Mouse (Mus musculus) megakaryocyte, adult 5-6 weeks (primary cell): ENCODE results near the gene Lancl2. TPM values are rescaled to one million over a fixed set of nuclear protein-coding genes. Genes with fewer than 3 reads are reported as not detected.

Experiments
- ATAC-seq: 2 replicates; pipeline ENCODE4 v1.8.0; 2016; ENCODE audit warnings: mild to moderate bottlenecking, inconsistent platforms; ENCODE audit not compliant: poor library complexity, severe bottlenecking
- total RNA-seq, 2 experiments: library from RNA; stranded (forward) in 1 of 2; stranded (reverse) in 1 of 2; fragments of 153-499, 151-499 nt in 1 of 2; fragments of 221-1000, 200-1000 nt in 1 of 2; gene quantifications; 2 replicates each; pipeline versions ENCODE4 v1.2.3 to v1.2.4; 2015 to 2017

Gene Lancl2
- total RNA-seq, 2 experiments from 2014 or later = 26.3 to 29.7 TPM

DNA sequence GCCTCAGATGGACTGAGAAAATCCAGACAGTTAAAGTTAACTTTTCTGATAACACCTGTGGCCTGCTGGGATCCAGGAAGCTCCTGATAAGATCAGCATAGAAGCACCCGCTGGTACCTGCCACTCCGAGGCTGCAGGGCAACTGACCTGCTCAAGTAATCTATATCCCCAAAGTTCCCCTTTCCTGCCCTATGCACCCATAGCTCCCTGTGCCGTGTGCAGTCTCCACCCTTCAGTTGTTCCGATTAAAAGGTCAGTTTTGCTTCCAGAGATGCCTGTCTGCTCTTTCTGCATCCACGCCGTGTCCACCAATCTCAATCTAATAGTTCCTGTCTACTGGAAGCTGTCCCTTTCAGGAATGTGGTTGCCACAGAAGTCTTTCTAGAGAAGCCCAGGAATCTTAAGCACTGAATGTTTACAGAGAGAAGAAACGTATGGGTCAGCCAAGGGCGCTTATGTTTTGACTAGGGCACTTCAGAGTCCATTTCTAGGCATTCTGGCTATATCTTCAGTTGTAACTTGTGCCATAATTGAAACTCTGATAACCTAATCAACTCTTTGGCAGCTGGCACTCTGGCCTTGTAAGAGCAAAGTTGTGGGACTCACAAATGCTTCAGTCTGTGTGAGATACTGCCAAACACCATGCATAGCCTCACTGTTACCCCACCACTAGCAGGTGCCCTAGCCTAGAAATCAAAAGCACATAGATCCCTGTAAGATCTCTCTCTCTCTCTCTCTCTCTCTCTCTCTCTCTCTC, 65.0 kb downstream of the Lancl2 start:
- ATAC-seq = peak; percentile 13; the same call in 1 of the 2 replicates

DNA sequence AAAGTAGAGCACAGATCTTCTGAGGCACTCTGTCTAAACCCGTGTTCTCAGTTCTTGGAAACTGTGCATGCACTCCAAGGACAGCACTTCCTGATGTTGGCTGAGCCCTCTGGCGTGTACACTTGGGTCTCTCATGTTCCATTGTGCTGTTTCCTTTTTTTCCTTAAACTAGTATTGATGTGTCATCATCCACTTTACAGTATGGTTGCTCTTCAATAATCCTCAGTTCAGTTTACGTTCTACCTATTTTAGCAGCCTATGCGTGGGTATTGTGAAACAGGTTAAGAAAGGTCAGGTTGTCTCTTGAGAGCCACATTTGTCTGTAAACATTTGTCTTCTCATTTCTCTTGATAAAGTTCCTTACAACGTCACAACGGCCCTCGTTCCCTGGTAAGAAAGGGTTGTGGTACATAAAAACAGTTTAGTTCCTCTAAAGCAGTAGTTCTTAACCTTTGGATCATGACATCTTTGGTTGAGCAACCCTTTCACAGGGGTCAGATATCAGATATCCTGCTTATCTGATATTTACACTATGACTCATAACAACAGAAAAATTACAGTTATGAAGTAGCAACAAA, 66.7 kb downstream of the Lancl2 start:
- ATAC-seq = peak; percentile 49

GRCm38 (mm10) chr6:57770467-57771190, 68.3 kb downstream of the Lancl2 start:
- ATAC-seq = peak; percentile 45

- peak; percentile 30 for ATAC-seq
Measured at GRCm38 (mm10) chr6:57773792-57774191, 71.5 kb downstream of the Lancl2 start.

- no peak for ATAC-seq
Measured at GRCm38 (mm10) chr6:57780359-57780758, 78.0 kb downstream of the Lancl2 start.

DNA sequence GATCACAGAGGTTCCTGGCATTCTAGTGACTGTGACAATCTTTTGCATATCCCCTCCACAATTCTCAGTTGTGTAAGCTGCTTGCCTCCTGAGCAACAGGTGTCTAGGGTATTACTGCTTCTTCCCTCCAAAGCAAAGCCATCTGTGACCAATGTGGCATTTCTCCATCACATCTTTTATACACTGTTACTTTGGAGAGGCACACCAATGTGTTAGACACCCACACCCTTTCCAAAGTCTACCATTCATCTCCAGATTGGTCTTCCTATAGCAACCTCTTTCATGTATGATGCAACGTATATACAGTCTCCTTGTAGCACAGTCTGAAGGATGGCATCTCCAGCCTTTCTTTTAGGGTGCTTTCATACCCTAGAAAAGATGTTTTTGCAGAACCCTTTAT, 80.3 kb downstream of the Lancl2 start:
- ATAC-seq = no peak

- peak; percentile 75 for ATAC-seq
Measured at GRCm38 (mm10) chr6:57784251-57784650, 81.9 kb downstream of the Lancl2 start.

DNA sequence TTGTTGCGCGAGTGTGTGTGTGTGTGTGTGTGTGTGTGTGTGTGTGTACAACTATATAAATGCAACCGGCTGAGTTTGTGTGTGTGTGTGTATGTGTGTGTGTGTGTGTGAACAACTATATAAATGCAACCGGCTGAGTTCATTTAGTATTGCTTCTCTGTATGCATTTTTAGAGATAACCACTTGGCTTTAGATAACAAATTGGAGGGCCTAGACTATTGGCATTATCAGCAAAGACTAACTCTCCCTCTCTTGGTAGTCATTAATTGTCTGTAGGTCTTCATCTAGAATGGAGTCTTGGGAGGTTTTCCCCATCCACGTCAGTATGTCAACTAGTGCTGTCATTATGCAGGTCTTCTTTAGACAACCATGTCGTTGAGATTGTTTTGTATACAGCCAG, 85.0 kb downstream of the Lancl2 start:
- ATAC-seq = no peak

Other genes starting within 250 kb of the Lancl2 start
- 6.7 and 8.1 TPM in 2 replicates for gene Ppm1k, start 167.1 kb upstream of the Lancl2 start, total RNA-seq (2015)
- gene Ppm1k, start 167.1 kb upstream of the Lancl2 start, total RNA-seq (2017) = 10.5 and 11.2 TPM in 2 replicates
- gene Herc6, start 121.5 kb upstream of the Lancl2 start, total RNA-seq (2015) = 18.0 and 26.5 TPM in 2 replicates
- 14.1 and 15.3 TPM in 2 replicates for gene Herc6, start 121.5 kb upstream of the Lancl2 start, total RNA-seq (2017)
- 3.5 and 3.6 TPM in 2 replicates for gene Pyurf, start 10.5 kb upstream of the Lancl2 start, total RNA-seq (2015)
- gene Pyurf, start 10.5 kb upstream of the Lancl2 start, total RNA-seq (2017) = 7.9 and 9.1 TPM in 2 replicates
- 12.1 and 16.5 TPM in 2 replicates for gene Vopp1, start 122.6 kb downstream of the Lancl2 start, total RNA-seq (2015)
- 14.4 and 16.3 TPM in 2 replicates for gene Vopp1, start 122.6 kb downstream of the Lancl2 start, total RNA-seq (2017)
- gene Vmn1r21, start 147.8 kb downstream of the Lancl2 start, total RNA-seq (2015) = not detected in 2 replicates
- not detected in 2 replicates for gene Vmn1r21, start 147.8 kb downstream of the Lancl2 start, total RNA-seq (2017)
- not detected in 2 replicates for gene Vmn1r22, start 205.5 kb downstream of the Lancl2 start, total RNA-seq (2015)
- gene Vmn1r22, start 205.5 kb downstream of the Lancl2 start, total RNA-seq (2017) = not detected in 2 replicates
- gene Vmn1r23, start 224.3 kb downstream of the Lancl2 start, total RNA-seq (2015) = not detected in 2 replicates
- gene Vmn1r23, start 224.3 kb downstream of the Lancl2 start, total RNA-seq (2017) = not detected in 2 replicates